Mouse (Mus musculus) brain, adult 2 months (tissue): ENCODE measurements around the gene Prr7.

ENCODE experiments used
- DNase-seq: peaks from one replicate; pipeline ENCODE4 v3.0.0; 2011; ENCODE audit warnings: low read depth, low spot score

Gene Prr7

DNA sequence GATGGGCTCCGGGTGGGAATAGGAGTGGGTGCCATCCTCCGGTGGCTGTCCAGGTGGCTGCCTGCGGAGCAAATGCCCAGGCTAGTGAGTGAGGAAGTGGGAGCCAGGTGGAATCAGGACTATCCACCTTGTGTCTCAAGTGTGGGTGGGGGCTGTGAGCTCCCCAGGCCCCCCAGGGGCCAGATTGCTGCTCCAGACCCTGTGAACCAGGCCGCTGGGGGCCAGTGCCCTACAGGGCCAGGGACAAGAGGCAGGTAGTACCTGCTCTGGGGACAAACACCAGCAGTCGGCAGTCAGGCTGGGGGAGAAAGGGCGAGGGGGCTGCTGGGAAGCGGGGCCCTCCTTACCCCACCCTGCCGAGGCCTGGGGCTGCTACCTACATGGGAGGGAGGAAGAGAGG, 12.2 kb downstream of the Prr7 start:
- DNase-seq = no peak

DNA sequence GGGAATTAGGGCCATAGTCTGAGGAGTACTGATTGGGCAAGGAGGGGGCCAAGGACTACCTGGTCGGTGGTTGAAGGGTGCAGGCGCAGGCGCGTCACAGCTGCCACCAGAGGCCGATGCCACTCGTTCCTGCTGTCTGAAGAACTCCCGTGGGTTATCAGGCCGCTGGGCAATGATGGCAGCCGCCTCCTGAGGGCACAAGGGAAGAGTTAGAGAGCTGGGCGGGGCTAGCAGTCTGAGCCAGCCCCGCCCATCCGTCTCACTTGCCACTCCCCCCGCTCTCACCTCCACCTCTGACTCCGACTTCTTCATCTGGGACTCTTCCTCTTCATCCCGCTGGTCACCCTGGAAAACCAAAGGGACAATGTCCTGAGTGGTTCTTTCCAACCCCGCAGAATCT, 13.4 kb downstream of the Prr7 start:
- DNase-seq = no peak

- DNase-seq = peak; percentile 62
These were observed 14.0 kb downstream of the Prr7 start for GRCm38 (mm10) chr13:55478036-55478435.

DNA sequence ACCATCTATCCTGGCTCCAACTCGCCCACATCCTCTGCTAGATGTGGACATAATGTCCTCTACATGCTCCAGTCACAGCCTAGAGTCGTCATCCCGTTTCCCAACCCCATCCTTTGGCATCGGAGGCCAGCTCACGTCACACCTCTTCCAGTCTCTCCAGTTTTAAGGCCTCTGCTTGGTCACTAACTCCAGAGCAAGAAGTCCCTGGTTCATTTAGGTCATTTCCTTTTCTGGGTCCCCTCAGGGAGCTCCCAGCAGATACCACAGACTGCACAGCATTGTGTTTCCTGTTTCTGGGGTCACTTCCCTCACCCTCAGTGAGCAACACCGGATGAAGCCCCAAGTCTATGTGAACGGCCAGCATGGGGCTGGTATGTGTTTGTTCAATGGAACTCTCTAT, 14.9 kb downstream of the Prr7 start:
- no peak for DNase-seq

- DNase-seq = no peak
These were observed 15.9 kb downstream of the Prr7 start for GRCm38 (mm10) chr13:55479929-55480328.

GRCm38 (mm10) chr13:55482542-55482941, 18.5 kb downstream of the Prr7 start:
- no peak for DNase-seq

DNA sequence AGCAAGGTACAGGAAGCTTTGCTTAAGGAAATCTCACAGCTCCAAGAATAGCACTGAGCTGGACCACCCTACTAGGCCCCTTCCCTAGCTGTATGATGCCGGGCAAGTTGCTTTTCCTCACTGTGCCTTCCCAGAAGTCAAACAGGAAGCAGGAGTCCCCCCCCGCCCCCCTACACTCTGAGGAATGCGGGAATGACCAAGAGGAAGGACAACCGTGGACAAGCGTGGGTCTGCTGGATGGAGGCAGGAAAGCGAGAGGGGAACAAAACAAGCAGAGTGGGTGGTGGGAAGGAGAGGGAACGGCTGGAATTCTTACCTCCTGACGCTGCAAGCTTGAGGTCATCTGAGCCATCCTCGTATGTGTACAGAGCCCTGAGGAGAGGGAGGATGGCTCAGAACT, 19.0 kb downstream of the Prr7 start:
- DNase-seq = no peak

GRCm38 (mm10) chr13:55483593-55483992, 19.5 kb downstream of the Prr7 start:
- peak; percentile 96 for DNase-seq

DNA sequence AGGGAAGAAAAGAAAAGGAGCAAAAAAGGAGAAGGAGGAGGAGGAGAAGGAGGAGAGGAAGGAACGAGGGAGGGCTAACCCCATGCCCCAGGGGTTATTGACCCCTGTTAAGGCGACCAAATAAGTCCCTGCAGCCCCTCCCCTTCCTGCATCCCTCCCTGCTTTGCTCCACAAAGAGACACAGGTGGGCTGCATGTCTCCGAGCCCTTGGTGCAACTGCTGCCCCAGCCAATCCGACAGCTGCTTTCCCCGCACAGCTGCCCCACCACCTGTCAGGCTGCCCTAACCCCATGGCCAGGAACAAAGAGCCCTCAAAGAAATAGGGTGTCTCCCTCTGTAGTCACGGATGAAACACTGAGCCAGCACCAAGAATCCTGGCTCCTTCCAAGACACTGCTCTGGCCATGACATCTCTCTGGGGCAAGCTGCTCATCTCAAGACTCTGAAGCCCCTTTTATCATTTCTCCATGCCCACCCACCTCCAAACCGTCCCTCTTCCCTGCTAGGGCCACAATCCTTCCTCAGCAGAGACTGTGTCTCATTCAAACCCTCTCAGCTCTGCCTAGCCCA, 20.5 kb downstream of the Prr7 start:
- no peak for DNase-seq

DNA sequence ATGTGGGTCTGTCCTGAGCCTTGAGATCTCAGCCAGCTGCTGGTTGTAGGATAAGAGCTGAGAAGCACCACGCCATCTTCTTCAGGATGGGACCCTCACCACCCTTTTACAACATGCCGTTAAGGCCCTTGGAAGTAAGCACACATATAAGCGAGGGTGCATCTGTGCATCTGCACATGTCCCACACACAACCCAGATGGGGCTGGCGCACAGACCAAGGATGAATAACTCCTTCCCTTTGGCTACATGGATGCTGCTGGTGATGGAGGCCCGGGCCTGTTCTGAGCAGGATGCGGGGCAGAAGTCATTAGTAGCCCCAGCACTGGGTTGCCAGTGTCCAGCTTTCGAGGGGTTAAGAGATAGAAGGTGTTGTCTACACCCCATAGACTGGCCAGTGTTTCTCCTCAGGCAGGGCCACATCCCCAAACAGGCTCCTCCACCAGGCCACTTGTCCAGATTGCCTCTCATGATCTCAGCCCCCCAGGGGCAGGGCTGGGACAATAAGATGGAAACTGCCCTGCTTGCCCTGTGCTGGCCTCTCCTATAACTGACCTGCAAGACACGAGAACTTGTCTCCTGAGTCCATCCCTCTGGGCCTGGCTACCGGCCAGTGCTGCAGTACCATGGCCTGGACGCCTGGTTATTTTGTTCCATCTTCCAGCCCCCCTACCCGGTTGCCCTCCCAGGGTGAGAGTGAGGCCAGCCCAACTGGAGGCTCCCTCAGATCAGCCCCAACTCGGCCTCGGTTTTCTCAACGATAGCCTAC, 22.1 kb downstream of the Prr7 start:
- DNase-seq = peak; percentile 54

DNA sequence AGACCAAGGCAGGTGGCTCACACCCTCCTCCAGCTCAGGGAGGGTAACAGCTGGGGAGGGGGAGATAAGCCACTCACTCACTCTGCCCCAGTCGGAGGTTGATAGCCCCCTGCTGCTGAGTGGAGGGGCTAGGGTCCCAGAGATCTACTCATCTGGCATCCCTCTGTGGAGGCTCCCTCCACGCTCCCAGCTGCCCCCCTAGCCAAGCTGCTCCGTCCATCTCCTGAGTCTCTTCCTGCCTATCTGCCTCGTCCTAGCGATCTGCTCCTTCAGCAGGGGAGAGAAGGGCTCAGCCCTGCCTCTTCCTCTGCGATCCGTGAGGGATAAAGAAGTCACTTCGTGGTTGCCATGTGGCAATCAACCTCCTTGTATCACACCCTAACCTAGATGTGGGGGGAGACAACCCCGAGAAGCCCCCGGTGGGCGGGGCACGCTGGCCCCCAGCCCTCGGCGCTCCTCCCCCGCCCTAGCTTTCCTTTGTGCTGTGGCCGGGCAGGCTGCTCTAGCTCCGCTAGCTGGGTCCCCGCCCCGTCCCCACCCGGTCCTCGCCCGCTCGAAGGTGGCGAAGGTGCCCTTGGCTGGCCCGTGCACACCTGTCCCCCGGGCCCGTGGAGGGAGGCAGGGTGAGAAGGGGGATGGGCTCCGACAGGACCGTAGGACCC, 23.0 kb downstream of the Prr7 start:
- DNase-seq = peak; percentile 42

DNA sequence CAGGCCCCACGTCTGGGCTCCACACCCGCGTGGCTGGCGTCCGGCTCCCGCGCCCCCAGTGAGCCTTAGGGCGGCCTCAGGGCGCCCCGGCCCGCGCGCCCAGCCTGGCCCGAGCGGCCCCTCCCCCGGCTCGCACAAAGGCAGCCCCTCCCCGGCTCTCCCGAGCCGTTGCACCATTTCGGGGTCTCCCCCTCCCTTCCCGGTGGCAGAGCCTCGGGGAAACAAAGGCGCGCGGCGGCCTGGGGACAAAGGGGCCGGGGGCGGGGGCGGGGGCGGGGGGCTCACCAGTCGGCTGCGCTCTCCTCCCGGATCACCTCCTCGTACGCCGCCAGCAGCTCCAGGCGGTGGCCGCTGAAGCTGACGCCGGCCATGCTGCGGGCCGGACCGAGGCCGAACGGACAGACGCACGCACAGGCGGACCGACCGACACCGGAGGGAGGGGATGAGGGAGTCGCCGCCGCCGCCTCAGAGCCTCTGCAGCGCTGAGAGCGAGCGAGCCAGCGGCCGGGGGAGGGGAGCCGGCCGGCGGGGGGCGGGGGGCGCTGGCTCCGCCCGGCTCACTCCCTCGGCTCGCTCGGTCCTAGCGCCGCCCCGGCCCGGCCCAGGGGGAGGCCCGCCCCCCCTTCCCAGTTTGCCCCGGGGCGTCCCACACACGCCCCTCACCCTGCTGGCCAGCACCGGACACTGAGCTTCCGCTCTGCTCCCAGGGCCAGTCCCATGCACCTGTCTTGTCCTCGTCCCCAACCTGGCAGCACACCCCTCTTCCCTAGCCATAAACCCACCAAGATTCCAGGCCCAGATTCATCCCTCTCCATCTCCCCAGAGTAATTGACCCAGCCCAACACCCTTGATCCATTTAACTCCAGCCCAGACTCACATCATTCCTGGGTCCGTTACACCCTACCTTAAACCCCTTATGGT, 23.8 kb downstream of the Prr7 start, which contains the start of gene Dbn1:
Gene Dbn1 (minus strand): TSS at position 534 of the 921 bp plus-strand sequence.
- DNase-seq = peak; percentile 64

DNA sequence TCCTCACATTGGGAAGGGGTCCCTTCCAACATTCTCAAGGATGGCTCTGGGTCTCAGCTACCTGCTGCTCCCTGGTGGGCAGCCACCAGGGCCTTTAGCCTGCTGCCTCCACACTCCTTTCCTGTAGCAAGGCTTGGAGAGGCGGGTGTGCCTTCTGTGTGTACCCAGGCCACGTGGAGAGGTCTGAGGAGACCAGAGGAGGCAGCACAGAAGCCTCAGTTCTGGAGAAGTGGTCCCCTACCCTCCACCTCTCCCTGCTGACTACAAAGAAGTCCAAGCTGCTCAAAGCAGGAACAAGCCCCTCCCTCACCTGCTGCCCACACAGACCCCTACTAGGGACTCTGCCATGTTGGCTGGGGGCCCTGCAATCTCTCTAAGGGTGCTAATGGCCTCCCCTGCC, 30.2 kb downstream of the Prr7 start:
- DNase-seq = no peak

DNA sequence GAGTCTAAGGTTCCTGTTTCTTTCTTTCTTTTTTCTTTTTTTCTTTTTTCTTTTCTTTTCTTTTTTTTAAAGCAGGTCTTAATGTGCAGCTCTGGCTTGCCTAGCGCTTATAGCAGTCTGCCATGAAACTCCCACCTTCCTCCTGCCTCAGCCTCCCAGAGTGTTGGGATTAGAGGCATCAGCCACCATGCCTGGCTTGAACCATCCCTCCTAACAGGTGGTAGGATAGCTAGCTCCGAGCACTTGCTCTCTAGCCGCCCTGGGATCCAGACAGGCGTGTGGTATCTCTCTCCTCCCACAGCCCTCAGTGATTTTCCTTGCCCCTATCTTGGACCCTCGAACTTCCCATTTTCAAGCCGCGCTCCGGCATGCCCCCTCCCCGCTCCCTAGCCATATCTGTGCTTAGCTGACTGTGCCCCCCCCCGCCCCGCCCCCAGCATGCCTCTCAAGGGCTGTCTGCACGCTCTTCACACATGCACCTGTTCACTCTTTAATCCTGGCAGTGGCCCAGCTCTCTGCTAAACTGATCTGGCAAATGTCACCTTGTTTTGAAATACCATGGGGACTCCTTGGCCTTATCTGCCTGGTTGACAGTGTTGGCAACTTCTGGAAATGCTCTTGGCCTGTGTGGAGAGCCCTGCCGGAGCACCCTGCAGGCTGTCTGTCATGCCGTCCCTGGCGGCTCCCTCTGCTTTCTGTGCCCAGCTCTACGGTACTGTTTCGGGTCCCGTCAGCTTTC, 31.0 kb downstream of the Prr7 start:
- peak; percentile 94 for DNase-seq

GRCm38 (mm10) chr13:55495702-55496101, 31.6 kb downstream of the Prr7 start:
- DNase-seq = no peak

DNA sequence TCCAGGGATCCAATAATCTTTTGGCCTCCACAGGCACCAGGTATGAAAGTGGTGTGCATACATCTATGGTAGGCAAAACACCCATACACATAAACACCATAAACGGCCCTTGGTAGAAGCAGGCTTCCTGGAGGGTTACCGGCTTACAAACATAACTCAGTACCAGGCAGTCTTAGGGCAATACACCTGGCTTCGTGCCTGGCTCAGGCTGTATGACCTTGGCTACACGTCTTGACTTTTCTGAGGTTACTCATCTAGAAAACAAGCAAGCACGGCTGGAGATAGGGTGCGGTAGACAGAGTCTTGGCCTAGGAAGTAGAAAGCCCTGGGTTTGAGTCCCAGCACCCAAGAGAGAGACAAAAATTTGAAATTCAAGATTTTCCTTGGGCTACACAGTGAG, 32.6 kb downstream of the Prr7 start:
- DNase-seq = no peak

DNA sequence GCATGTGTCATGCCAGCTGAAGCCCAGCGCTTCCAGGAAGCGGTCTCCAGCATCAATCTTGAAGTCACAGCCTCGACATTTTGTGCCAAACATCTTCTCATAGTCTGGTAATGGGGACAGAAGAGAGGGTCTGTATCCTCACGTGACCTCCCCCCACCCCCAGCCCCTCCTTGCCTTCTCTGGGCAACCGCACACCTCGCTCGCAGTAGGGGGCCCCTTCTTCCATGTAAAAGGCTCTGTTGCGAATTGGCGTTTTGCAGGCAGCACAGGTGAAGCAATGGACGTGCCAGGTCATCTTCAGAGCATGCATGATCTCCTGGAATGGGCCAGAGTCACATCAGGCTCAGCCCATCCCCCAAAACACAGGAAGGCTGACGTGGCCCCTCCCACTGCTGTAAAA, 34.8 kb downstream of the Prr7 start:
- DNase-seq = no peak

DNA sequence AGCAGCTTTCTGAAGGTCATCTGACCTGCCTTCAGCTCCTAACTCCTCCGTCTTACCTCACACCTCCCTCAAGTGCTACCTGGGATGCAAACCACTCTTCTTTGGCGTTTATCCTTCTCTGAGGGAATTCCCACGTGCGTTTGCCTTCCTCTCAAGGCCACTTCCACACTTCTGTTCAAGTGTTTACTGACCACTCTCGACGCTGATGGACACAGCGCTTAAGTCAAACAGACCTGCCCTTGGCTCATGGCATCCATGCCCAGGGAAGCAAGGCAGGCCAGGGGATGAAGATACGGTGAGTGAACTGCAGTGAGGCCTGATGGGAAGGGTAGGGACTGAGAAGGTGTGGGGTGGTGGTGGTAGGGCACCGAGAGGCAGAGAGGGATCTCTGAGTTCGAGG, 36.5 kb downstream of the Prr7 start:
- DNase-seq = no peak

DNA sequence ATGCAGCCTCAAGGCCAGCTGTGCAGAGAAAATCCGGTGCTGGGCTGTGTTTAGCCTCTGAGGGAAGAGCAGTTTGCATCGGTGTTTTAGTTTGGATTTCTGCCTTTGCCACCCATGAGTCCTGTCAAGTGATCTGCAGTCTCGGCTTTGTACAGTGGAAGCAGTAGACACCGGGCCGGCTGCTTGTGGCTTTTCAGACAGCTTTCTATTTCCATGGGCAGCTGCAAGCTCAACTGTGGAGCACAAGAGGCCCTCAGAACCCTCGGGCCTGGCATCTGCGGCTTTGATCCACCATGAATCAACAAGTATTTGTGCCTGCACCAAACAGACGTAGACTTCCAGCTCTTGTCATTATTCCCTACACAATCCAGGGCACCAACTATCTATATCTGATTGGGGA, 38.3 kb downstream of the Prr7 start:
- no peak for DNase-seq

DNA sequence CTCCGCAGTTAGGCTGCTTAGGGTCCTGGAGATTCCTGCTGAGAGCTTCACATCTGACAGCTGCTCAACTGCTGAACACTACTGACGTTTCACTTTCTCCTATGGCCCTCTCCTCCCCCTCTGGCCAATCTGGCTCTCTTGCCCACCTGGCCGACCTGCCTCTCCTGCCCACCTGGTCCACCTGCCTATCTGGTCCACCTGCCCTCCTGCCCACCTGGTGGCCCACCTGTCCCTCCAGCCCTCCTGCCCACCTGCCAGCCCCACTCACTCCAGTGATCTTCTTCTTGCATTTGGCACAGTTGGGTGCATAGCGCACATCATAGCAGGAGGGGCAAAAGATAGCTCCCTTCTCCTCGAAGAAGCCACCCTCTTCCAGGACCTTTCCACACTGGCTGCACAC, 40.3 kb downstream of the Prr7 start:
- no peak for DNase-seq

DNA sequence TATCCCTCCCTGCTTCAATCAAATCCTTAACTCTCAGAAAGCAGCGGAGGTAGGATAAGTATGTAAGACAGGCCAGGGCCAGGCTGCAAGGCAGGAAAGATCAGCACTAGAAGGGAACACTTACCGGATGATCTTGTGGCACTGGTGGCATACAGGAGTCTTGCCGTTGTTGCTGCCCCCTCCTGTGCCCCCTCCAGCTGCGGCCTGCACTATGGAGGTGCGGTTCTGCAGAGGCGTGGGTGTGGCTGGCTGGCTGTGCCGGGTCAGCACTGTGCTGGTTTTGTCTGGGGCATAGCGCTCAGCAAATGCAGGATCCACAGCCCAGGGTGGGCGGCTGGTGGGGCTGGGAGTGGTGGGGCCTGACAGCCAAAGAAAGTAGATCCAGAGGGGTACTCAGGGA, 41.7 kb downstream of the Prr7 start:
- no peak for DNase-seq
